Mouse (Mus musculus) forebrain, embryonic 11.5 days (tissue): ENCODE data around the gene Card11. TPM values are rescaled to one million over a fixed set of nuclear protein-coding genes. Genes with fewer than 3 reads are reported as not detected.

ENCODE experiments used
- ATAC-seq: fragments of 200-750 bp; cut with Nextera tagmentation; replicated peaks from 2 replicates; pipeline ENCODE4 v1.8.0; 2017; ENCODE audit warnings: moderate TSS enrichment; ENCODE audit not compliant: low FRiP score
- DNase-seq: peaks from one replicate; pipeline ENCODE4 v3.0.0-alpha.2; 2017; ENCODE audit warnings: low spot score
- H3K27ac ChIP-seq: fragments of 300-500 bp; sonication (generic); 2 replicates; pipeline ENCODE4 v1.5.1; 2014; ENCODE audit warnings: low read depth, low read length
- H3K27me3 ChIP-seq: fragments of 300-500 bp; sonication (generic); 2 replicates; pipeline ENCODE4 v1.6.1; 2014; ENCODE audit warnings: mild to moderate bottlenecking, low read length, mixed read lengths; ENCODE audit not compliant: control insufficient read depth, insufficient read depth
- H3K36me3 ChIP-seq: fragments of 300-500 bp; sonication (generic); 2 replicates; pipeline ENCODE4 v1.6.1; 2014; ENCODE audit warnings: mild to moderate bottlenecking, low read length, moderate library complexity, mixed read lengths; ENCODE audit not compliant: control insufficient read depth, insufficient read depth
- H3K4me1 ChIP-seq: fragments of 300-500 bp; sonication (generic); replicated peaks from 2 replicates; pipeline ENCODE4 v1.6.1; 2014; ENCODE audit warnings: low read length, mixed read lengths; ENCODE audit not compliant: control insufficient read depth, insufficient read depth
- H3K4me2 ChIP-seq: fragments of 300-500 bp; sonication (generic); 2 replicates; pipeline ENCODE4 v1.6.1; 2014; ENCODE audit warnings: low read depth, mild to moderate bottlenecking, low read length, moderate library complexity, mixed read lengths; ENCODE audit not compliant: severe bottlenecking
- H3K4me3 ChIP-seq: fragments of 300-500 bp; sonication (generic); 2 replicates; pipeline ENCODE4 v1.5.1; 2014; ENCODE audit warnings: low read depth, low read length
- H3K9ac ChIP-seq: fragments of 300-500 bp; sonication (generic); 2 replicates; pipeline ENCODE4 v1.6.1; 2014; ENCODE audit warnings: low read length
- H3K9me3 ChIP-seq: fragments of 300-500 bp; sonication (generic); 2 replicates; pipeline ENCODE4 v1.6.1; 2016; ENCODE audit warnings: low read length, mixed read lengths; ENCODE audit not compliant: control insufficient read depth
- WGBS: fragments of 180-500 bp; shearing (Covaris S2); extraction: QIAGEN DNeasy Blood & Tissue Kit; methylation state at CpG from one replicate; pipeline ENCODE4 v1.1.7; 2014; 5-methylcytosine and 5-hydroxymethylcytosine counted together
- polyA plus RNA-seq: library from polyadenylated mRNA; unstranded; fragments of >200 nt; fragmentation: Nextera tagmentation; extraction: Ambion mirVana; gene quantifications from 2 replicates; pipeline ENCODE4 v1.2.1, GENCODE M21; 2014

The Card11 gene
- polyA plus RNA-seq, 1 experiment from 2014 or later, result not detected

GRCm38 (mm10) chr5:141004078-141004763 is 3.8 kb upstream of the Card11 start:
- no peak overlapping the region for H3K9ac ChIP-seq
- no peak overlapping the region for H3K27ac ChIP-seq
- H3K4me1 ChIP-seq, result no peaks in the 10 kb centered on the region
- 90% methylated on average over 3 of the region's 3 CpGs for WGBS
- ATAC-seq, result no peak
- no peak overlapping the region for H3K4me3 ChIP-seq
- no peaks in the 10 kb centered on the region for H3K36me3 ChIP-seq
- no peaks in the 10 kb centered on the region for H3K9me3 ChIP-seq
- no peaks in the 10 kb centered on the region for H3K27me3 ChIP-seq
- no peak for DNase-seq
- H3K4me2 ChIP-seq, result no peak overlapping the region

- Histone ChIP-seq H3K4me2 (no peak overlapping the region), H3K9me3 (no peaks in the 10 kb centered on the region), H3K36me3 (no peaks in the 10 kb centered on the region), H3K4me1 (no peaks in the 10 kb centered on the region), H3K4me3 (no peak overlapping the region), H3K27ac (no peak overlapping the region), H3K9ac (no peak overlapping the region), H3K27me3 (no peaks in the 10 kb centered on the region)
- DNase-seq, result no peak
- no peak for ATAC-seq
- 87% methylated on average over 7 of the region's 7 CpGs for WGBS
Measured at GRCm38 (mm10) chr5:140999178-140999672, 1.2 kb downstream of the Card11 start.

DNA sequence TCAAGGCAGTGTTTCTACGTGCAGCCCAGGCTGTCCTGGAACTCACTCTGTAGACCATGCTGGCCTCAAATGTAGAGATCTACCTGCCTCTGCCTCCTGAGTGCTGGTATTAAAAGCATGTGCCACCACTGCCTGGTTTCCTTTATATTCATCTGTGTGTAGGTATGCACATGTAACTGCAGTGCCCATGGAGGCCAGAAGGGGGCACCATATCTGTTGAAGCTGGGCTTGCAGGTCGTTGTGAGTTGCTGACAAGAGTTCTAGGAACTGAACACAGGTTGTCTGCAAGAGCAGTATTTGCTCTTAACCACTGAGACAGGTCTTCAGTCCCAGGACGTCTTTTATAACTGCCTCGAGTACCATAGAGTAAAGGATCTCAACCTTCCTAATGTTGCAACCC is 2.6 kb downstream of the Card11 start:
- Histone ChIP-seq H3K4me3 (no peak overlapping the region), H3K4me1 (no peaks in the 10 kb centered on the region), H3K9me3 (no peaks in the 10 kb centered on the region), H3K27me3 (no peaks in the 10 kb centered on the region), H3K27ac (no peak overlapping the region), H3K9ac (no peak overlapping the region), H3K4me2 (no peak overlapping the region), H3K36me3 (no peaks in the 10 kb centered on the region)
- 80% methylated on average over 4 of the region's 4 CpGs for WGBS
- DNase-seq (peak; percentile 53), ATAC-seq (no peak)

- H3K4me2 ChIP-seq, result no peak overlapping the region
- no peaks in the 10 kb centered on the region for H3K27me3 ChIP-seq
- H3K9me3 ChIP-seq, result no peaks in the 10 kb centered on the region
- DNase-seq, result no peak
- no peaks in the 10 kb centered on the region for H3K4me1 ChIP-seq
- H3K36me3 ChIP-seq, result no peaks in the 10 kb centered on the region
- no peak overlapping the region for H3K27ac ChIP-seq
- no peak for ATAC-seq
- H3K4me3 ChIP-seq, result no peak overlapping the region
- WGBS, result 80% methylated on average over 11 of the region's 11 CpGs
- no peak overlapping the region for H3K9ac ChIP-seq
Measured at GRCm38 (mm10) chr5:140992093-140993070, 8.0 kb downstream of the Card11 start.

DNA sequence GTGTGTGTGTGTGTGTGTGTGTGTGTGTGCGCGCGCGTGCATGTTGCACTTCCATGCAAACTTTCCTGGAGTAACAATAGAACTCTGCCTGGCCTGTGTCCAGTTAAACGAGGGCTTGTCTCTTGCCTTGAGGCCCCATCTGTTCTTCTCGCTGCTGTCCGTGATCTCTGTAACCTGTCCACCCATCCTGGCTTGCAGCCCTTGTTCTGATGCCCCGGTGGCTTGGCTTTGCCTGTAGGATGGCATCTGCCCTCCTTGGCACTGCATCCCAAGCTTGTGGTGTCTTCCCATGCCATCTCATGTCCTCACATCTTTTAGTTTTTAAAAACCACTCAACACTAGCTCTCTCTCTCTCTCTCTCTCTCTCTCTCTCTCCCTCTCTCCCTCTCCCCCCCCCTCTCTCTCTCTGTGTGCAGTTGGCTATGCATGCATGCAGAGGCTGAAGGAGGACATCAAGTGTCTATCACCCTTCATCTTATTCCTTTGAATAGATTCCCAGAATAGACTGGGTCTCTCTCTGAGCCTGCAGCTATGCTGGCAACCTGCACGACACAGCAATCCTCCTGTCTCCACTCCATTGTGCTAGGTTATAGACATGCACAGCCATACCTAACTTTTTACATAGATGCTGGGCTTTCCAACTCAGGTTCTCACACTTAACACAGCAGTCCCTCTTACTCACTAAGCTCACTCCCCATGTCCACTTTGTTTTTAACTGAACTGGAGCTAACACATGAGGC is 14.9 kb downstream of the Card11 start:
- no peaks in the 10 kb centered on the region for H3K9me3 ChIP-seq
- no peak overlapping the region for H3K27ac ChIP-seq
- no peaks in the 10 kb centered on the region for H3K36me3 ChIP-seq
- DNase-seq, result no peak
- 93% methylated on average over 9 of the region's 9 CpGs for WGBS
- H3K4me2 ChIP-seq, result no peak overlapping the region
- no peak overlapping the region for H3K4me3 ChIP-seq
- H3K9ac ChIP-seq, result no peak overlapping the region
- no peaks in the 10 kb centered on the region for H3K4me1 ChIP-seq
- ATAC-seq, result no peak
- no peaks in the 10 kb centered on the region for H3K27me3 ChIP-seq

DNA sequence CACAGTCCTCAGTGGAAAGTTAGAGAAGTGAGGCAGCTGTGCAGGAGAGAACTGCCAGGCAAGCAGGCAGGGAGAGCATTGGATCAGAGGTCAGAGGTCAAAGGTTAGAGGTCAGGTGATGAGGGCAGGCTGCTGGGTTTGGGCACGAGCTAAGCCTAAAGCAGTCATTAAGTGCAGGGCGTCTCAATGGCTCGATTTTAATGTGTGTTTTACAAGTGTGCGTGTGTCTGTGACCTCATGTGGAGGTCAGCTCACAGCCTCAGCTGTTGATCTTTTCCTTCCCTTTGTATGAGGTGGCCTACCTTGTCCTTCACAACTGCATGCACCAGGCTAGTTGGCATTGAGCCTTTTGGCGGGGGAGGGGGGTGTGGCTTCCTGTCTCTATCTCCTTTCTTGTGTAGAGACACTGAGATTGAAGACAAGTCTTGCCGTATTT is 19.0 kb downstream of the Card11 start:
- ATAC-seq, result no peak
- no peak for DNase-seq

DNA sequence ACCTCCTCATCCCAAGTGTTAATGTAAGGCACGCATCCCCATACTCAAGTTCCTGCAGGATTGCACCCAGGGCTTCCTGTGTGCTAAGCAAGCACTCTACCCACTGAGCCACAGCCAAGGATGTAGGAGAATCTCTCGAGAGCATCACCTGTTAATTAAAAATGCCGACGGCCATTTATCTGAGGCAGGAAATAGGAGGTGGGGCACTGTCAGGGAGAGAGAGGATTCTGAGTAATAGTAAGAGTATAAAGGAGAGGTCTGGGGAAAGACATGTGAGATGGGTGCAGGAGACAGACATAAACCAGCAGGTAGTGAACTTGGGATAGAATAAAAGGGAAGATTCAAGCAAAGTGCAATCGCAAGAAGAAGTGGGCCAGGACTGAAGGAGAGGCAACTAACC is 19.6 kb downstream of the Card11 start:
- no peaks in the 10 kb centered on the region; the same call in 1 of the 2 replicates for H3K9me3 ChIP-seq
- no peak overlapping the region for H3K4me3 ChIP-seq
- H3K9ac ChIP-seq, result no peak overlapping the region
- DNase-seq (no peak), ATAC-seq (no peak)
- H3K27me3 ChIP-seq, result no peaks in the 10 kb centered on the region
- 89% methylated on average over 5 of the region's 5 CpGs for WGBS
- no peak overlapping the region for H3K27ac ChIP-seq
- no peaks in the 10 kb centered on the region for H3K4me1 ChIP-seq
- no peaks in the 10 kb centered on the region for H3K36me3 ChIP-seq
- H3K4me2 ChIP-seq, result no peak overlapping the region

More for the DNA sequence above, 19.0 kb downstream of the Card11 start:
- Histone ChIP-seq H3K36me3 (no peaks in the 10 kb centered on the region), H3K9ac (no peak overlapping the region), H3K27ac (no peak overlapping the region), H3K9me3 (no peaks in the 10 kb centered on the region; the same call in 1 of the 2 replicates), H3K4me1 (no peaks in the 10 kb centered on the region), H3K4me2 (no peak overlapping the region), H3K4me3 (no peak overlapping the region), H3K27me3 (no peaks in the 10 kb centered on the region)
- 20% methylated on average over 6 of the region's 6 CpGs for WGBS

DNA sequence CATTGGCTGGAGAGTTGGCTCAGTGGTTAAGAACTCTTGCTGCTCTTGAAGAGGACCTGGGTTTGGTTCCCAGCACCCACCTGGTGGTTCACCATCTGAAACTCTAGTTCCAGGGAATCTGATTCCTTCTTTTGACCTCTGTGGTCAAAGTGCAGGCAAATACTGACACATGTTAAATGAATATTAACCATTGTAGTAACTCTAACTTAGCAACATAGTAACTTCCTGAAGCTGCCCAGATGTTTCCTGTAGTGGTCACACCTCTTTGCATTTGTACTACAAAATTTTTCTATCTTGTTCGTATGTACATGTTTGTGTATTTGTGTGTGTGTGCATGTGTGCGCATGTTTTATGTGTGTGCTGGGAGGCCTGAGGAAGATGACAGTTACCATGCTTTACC is 20.3 kb downstream of the Card11 start:
- Histone ChIP-seq H3K4me3 (no peak overlapping the region), H3K4me2 (no peak overlapping the region), H3K4me1 (no peaks in the 10 kb centered on the region), H3K9ac (no peak overlapping the region), H3K27me3 (no peaks in the 10 kb centered on the region), H3K27ac (no peak overlapping the region), H3K36me3 (no peaks in the 10 kb centered on the region), H3K9me3 (no peaks in the 10 kb centered on the region; the same call in 1 of the 2 replicates)
- no peak for DNase-seq
- WGBS, result 84% methylated on average over 2 of the region's 2 CpGs
- ATAC-seq, result no peak
